Mouse (Mus musculus) E14TG2a.4 (cell line): Measurements from ENCODE around the gene Fam32a.

Source experiments
- H3K27me3 ChIP-seq: 2 replicates; pipeline ENCODE4 v1.6.1; 2014; ENCODE audit warnings: low read length, control low read depth; ENCODE audit not compliant: insufficient read depth
- H3K36me3 ChIP-seq: 2 replicates; pipeline ENCODE4 v1.6.1; 2014; ENCODE audit warnings: low read length, control low read depth; ENCODE audit not compliant: insufficient read depth
- H3K4me1 ChIP-seq: replicated peaks from 2 replicates; pipeline ENCODE4 v1.6.1; 2014; ENCODE audit warnings: low read depth, low read length, control low read depth
- H3K4me3 ChIP-seq: replicated peaks from 2 replicates; pipeline ENCODE4 v1.5.1; 2014; ENCODE audit warnings: mild to moderate bottlenecking, low read length
- H3K9me3 ChIP-seq: 2 replicates; pipeline ENCODE4 v1.6.1; 2014; ENCODE audit warnings: low read length, control low read depth
- CTCF ChIP-seq: conservative IDR thresholded peaks from 2 replicates; pipeline ENCODE4 v1.5.1; 2014; ENCODE audit warnings: low read length
- NANOG ChIP-seq: IDR thresholded peaks from 2 replicates; pipeline ENCODE4 v1.6.1; 2014; ENCODE audit warnings: borderline replicate concordance, low read length, mixed read lengths
- POU5F1 ChIP-seq: IDR thresholded peaks from 2 replicates; pipeline ENCODE4 v1.6.1; 2014; ENCODE audit warnings: low read length, borderline replicate concordance

The Fam32a gene

GRCm38 (mm10) chr8:72273111-72273770 is 53.7 kb downstream of the Fam32a start:
- Histone ChIP-seq H3K4me3 (no peak overlapping the region), H3K27me3 (no peaks in the 10 kb centered on the region), H3K4me1 (peaks cover 71% of the 10 kb centered on the region), H3K9me3 (no peaks in the 10 kb centered on the region; the same call in 1 of the 2 replicates), H3K36me3 (no peaks in the 10 kb centered on the region)
- TF ChIP-seq NANOG (no peak), POU5F1 (no peak), CTCF (no peak)

- H3K36me3 ChIP-seq, result no peaks in the 10 kb centered on the region
- H3K9me3 ChIP-seq, result no peaks in the 10 kb centered on the region; the same call in 1 of the 2 replicates
- no peak overlapping the region for H3K4me3 ChIP-seq
Observed at GRCm38 (mm10) chr8:72273807-72274206, 54.3 kb downstream of the Fam32a start.

More at GRCm38 (mm10) chr8:72273807-72274206, 54.3 kb downstream of the Fam32a start:
- no peak for TF ChIP-seq NANOG
- no peak for TF ChIP-seq CTCF
- no peak for TF ChIP-seq POU5F1
- Histone ChIP-seq H3K4me1 (peaks cover 69% of the 10 kb centered on the region), H3K27me3 (no peaks in the 10 kb centered on the region)
